Mouse (Mus musculus): ENCODE data around the gene Tssk1.

The Tssk1 gene

DNA sequence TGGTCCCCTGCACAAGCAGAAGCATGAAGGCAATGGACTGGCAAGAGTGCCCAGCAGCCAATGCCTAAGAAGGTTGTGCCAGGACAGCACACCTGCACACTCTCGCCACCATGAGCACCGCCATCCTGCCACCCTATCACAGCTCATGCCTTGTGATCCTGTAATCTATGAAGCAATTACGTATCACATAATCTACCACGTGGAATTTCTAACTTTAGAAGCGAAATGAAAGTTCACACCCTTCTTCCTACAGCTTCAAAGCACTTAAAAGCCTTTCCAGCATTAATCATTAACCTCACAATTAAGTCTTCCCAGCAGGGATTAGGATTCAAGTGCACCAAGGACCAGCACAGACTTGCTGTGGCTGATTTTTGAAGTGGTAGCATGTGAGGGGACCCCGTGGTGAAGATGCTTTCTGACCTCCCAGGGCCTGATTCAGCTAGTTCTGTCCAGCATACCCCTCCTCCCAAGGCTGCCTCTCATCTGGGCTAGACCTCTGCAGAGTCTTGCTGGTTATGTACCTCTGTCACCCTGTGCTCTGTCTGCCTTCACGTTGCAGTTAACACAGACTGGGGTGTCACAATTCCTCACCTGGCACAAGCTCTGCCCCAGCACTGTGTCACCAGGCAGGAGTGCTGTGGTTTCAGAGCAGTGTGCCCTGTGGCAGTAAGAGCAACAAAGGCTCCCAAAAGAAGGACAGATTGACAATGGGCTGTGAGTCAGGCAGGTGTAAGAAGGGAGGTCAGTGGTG lies 51.2 kb downstream of the Tssk1 start:
- no peak for DNase-seq (ENCODE audit: low spot score)
